Mouse (Mus musculus): Measurements from ENCODE around the gene LTO1. TPM values are rescaled to one million over a fixed set of nuclear protein-coding genes. Genes with fewer than 3 reads are reported as not detected.

LTO1 gene
- total RNA-seq, 2 experiments from 2014 or later, result 24.0 to 29.0 TPM

DNA sequence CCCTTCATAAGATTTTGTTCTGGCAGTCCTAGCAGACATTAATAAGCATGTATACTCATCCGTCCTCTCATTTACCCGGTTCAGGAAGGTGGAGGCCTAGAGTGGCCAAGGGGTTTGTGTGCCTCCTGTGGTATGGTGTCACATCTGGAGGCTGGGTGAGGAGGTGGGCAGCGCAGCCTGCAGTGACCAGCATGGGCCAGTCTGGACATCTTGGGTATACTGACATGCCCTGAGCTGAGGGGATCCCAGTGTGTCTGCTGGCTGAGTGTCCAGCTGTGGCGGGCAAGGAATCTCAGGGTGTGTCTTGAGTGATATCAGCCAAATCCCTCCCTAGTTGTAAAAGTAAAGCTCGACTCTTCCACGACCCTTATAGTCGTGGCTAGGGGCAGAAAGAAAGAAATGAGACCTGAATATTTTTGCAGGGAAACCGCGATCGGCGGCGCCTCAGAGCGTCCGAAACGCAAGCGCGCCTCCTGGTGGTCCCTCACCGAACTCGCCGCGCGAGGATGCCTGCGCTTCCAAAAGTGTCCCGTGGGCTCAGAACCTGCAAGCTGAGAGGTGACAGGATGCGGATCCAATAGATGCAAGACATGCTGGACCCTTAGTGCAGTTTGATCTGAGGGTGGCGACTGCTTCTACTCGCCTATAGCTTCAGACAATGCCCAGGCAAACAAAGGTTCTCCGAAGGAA is 8.0 kb upstream of the LTO1 start:
- DNase-seq (ENCODE audit: low spot score in 2 of 2), result no peak

DNA sequence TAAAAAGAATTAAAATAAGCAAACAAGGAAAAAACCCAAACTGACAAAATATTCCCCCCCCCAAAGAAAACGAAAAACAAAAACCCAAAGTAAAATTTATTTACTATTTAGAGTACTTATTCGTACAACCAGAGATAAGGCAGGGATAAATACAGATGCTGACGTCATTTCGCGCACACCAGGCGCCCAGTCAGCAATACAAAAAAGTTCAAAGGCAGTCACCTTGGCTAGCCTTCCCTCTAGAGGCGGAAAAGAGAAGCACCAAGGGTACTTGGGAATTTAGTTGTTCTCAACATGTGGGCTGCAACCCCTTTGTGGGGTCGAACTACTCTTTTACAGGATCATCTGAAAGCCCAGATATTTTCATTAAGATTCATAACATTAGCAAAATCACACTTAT is 7.1 kb upstream of the LTO1 start:
- no peak for DNase-seq (ENCODE audit: low spot score in 2 of 2)

DNA sequence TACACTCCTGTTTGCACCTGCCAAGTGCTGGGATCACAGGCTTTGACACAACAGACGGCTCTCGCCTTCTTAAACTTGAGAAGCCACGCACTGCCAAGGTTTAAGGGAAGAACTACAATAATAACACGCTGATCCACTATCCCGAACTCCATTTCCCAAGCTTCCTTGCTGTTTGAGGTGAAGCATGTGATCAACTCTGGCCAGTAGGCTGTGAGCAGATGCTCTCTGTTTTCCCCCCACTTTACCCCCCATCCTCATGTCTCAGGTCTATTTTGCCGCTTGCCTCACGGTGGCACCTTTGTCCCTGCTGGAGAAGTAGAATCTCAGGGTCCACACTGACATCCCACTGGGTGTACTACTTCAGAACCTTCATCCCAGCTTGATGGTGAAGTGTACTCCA is 6.2 kb upstream of the LTO1 start:
- DNase-seq (ENCODE audit: low spot score in 2 of 2), result no peak

DNA sequence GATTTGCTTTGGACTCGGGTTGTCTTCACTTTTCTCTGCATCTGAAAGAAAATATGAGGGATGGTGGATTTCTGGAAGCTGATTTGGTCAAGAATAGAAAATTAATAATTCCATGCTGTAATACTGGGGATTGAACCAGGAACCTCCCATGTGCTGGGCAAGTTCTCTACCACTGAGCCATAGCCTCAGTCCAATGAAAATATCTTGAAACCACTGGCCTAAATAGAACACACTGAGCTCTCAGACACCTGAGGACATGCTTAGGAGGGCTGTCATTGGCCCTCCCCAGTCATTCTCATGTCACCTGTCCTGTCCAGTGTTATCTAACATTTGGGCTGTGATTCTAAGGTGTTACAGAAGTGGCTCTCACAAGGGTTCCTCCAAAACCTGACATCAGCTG is 3.8 kb upstream of the LTO1 start:
- DNase-seq (ENCODE audit: low spot score in 2 of 2), result no peak

DNA sequence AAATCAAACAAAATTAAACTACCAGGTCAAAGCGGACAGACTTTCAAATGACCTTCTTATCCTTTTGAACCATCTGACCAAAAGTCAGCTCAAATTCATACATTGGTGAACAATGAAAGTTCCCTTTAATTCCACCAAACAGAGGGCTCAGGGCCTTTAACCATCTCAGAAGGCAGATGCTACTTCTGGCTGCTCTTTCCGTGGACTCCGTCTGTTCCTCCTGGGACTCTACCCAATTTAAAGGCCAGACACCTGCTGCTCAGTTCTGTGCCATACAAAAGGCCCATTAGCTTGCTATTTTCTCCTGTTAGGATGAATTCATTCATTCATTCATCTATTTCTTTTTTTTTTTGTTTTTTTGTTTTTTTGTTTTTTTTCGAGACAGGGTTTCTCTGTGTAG is 2.0 kb upstream of the LTO1 start:
- DNase-seq (ENCODE audit: low spot score in 2 of 2), result peak in 1 of 2 experiments; percentile 69

DNA sequence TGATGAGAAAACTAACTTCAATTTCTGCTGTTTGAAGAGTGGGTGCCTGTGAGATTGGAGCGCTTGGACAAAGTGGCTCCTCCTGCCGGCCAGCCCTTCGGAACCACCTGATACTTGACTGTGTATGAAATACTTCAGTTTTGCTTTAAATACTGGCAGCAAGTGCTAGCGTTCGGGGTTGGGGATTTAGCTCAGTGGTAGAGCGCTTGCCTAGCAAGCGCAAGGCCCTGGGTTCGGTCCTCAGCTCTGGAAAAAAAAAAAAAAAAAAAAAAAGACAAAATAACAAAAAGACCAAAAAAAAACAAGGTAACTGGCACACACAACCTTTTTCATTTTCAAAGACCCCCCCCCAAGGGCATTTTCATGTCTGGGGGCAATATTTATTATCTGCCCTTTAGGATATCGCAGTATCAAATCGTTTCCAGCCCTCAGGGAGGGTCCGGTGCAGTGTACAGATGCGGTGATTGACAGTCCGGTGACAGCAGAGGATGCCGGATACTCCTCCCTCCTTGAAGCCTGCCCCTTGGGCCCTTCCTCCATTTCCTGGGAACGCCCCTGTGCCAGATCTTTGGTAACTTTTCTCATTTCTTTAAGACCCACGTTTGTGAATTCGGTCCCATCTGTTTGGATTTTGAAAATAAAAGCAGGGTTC is 478 bp upstream of the LTO1 start:
- DNase-seq (ENCODE audit: low spot score in 2 of 2), result peak in 1 of 2 experiments; percentile 70

DNA sequence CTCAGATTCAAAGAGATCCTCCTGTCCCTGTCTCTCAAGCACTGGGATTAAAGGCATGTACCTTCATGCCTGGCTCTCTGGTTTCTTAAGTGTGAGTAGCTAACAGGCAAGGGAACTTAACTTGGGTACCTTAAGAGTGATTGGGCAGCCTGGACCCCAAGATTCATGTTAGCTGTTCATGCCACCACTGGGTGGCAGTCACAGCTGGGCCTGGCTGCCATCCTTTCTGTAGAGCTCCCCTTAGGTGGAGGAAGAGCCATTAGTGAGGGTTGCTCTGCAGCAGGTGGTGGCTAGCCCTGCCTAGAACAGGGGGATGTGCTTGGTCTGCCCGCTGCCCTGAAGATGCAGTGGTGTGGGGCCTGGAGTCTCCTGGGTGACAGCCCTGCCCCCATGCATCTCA is 3.9 kb downstream of the LTO1 start:
- DNase-seq (ENCODE audit: low spot score in 2 of 2), result no peak

DNA sequence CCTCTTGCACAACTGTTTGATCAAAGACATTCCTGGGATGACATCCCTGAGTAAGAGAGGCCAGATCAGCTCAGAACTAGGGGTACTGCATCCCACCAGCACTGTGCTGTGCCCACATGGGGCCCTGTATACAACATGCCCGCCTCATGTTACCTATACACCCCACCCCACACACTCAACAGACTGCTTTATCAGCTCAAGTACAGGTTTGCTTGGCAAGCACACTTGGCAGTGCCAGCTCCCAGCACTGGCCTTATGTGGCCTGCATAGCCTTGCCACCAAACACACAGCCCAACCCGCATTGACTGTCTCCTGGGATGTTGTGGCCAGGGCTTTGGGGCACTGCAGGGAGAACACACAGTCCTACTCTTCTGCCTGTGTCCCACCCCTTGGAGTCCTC is 12.7 kb downstream of the LTO1 start:
- DNase-seq (ENCODE audit: low spot score in 2 of 2), result no peak

DNA sequence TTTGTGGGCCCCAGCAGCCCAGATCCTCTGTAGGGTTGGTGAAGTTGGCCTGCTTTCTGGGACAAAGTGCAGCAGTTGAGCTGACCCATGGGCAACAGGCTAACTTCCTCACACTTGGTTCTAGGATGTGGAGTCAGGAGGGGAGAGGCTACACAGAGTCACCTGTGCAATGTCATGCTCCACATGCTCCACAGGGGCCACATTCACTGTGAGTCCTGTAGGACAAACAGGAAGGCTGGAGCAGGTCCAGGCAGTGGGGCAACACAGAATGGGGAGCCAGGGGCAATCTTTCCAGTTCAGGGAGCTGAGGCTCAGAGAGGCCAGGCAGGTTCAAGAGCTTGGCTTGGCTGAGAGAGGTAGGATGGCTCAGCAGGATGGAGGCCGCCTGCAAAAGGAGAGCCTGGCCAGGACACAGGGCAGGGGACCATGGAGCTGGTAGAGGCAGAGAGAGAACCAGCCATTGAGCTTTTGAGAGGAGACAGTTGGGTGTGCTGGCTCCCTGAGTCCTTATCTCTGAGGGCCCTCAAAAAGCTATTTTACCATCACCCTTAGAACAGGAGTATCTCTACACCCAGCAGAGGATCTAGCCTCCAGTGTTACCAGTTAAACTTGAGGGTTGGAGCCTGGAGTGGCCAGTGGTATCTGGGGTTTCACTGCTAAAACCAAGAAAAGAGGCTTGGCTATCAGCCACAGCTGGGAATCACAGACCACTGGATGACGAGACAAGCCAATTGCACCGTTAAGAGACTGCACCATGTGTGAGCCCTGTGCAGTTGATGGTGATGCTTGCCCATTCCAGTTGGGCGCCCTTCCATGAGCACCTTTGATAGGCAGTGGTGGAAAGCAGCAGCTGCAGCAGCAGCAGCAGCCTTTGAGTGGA is 13.3 kb downstream of the LTO1 start:
- DNase-seq (ENCODE audit: low spot score in 2 of 2), result no peak

DNA sequence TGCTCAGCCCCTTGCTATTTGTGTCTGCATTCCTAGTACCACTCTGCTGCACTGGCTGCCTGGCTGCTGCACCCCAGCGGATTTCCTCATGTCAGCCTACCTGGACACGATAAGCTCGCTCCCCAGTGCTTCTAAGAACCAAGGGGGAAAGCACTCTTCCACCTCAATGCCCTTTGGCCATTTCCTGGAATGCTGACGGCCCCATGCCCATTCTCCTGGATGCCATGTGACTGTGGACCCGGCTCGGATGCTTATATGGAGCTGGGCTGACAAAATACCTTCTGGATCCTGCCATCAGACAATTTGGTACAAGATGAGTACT is 13.9 kb downstream of the LTO1 start:
- DNase-seq (ENCODE audit: low spot score in 2 of 2), result no peak

DNA sequence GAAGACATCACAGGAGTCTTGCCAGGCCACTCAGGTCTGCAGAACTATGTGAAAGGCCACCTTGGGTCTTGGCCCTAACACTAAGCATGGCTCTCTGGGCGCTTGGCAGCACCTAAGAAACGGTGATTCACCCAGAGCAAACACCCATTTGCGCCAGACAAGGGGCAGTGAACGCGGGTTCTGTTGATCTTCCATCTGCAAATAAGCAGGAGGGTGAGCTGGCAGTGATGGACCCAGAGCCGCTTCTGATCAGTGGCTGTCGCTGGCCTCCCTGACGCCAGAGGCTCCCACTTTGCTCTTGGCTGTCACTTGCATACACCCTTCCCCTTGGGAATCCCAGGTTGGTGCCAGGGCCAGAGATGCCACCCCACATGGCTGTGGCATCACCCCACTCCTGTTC is 14.6 kb downstream of the LTO1 start:
- DNase-seq (ENCODE audit: low spot score in 2 of 2), result no peak

DNA sequence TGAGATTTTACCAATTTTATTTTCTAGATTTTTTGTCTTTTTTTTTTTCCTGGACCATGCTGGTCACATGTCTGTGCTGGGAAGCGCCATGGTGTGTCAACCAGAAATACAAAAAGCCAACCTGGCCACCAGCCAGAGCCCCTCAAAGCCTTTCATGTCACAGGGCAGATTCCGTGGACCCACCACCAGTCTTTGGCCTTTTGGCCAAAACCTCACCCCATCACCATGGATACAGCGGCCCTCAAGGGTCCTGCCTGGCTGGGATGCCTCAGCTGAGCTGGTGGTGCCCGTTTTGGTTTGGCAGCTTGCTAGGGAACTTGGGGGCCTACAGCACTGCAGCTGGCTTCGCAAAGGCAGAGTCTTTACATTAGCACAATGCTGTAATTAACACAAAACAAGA is 15.0 kb downstream of the LTO1 start:
- DNase-seq (ENCODE audit: low spot score in 2 of 2), result no peak

DNA sequence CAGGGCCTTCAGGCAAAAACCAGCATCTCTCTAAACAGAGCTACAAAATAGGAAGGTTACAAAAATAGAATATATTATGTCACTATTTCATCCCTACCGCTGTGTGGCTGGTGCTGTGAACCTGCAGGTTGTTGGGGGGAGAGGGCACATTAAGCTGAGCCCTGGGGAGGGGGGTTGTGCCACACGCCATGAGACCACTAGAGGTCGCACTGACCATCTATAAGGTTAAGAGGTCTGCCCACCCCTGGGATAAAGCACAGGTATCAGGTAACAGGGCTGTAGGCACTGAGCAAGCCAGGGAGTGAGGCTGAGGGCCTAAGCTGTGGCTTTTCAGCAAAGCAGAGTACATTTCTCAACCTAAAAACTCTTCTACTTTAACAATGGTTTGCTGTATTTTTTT is 16.9 kb downstream of the LTO1 start:
- DNase-seq (ENCODE audit: low spot score in 2 of 2), result no peak

DNA sequence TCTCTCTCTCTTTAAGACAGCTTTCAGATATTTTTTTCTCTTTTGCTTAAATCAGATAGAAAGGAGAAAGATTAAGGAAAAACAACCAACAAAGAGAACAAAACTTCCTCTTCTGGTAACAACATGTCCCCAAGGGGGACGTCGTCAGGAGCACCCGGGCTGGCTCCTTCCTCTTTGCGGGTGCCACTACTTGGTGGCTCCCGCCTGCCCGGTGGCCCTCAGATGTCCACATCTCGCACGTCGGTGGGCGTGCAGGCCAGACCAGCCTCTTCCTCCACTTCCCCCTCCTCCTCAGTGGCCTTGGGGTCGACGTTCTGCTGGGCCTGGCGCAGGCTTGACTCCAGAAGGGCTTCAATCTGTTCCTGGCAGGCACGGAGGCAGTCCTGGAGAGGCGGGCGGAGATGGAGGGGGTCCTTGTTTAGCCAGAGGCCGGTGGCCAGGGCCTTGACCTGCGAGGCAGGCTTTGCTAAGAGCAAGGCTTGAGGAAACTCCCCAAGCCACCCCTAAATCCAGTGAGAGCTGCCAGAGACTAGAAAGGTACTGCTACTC is 17.6 kb downstream of the LTO1 start:
- DNase-seq (ENCODE audit: low spot score in 2 of 2), result no peak

DNA sequence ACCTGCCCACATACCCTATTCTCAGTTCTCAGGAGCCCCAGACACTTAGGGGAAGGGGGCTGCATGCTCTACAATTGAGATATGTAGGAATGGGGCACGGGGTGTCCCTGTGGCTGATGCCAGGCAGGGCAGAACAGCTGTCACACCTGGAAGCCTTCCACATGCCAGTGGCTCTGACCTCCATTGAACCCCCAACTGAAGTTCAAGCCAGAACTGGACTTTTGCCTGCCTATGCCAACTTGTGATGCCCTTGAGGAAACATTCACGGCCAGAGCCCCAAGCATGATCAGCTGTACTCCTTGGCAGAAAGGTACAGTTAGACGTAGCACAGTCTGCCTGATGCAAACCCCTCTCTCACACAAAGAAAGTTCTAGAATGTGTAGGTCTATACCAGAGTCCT is 18.4 kb downstream of the LTO1 start:
- no peak for DNase-seq (ENCODE audit: low spot score in 2 of 2)

DNA sequence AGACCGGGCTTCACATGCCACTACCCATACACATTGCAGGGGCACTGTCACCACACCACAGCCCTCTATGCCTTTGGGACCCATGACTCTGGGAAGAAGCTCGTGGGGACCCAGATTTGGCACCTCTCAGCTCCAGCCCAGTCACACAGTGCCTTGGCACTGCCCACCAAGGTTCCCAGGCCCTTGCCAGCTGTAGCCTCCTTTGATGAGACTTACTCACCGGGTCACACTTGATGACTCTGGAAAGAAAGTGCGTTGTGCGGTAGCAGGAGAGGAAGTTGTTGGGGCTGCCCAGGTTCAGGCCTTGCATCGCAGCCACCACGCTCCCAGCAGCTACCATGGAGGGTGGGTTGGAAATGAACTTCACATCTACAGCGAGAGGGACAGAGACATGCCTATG is 18.9 kb downstream of the LTO1 start:
- no peak for DNase-seq (ENCODE audit: low spot score in 2 of 2)

DNA sequence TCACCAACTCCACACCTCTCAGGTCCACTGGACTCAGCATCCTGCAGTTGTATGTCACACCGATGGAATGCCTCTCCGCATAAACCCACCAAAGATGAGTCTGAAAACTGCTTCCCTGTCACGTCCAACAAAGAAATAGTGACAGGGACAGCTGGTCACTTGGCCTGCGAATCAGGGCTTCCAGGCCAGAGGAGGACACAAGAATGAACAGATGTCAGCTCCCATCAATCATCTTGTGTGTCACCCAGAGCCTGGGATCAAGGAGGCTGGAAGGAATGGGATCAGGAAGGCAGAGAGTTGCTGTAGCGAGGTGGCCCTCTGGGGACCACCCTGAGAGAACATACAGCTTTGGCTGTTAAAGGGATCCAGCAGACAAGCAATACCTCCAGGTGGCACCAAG is 20.0 kb downstream of the LTO1 start:
- no peak for DNase-seq (ENCODE audit: low spot score in 2 of 2)

DNA sequence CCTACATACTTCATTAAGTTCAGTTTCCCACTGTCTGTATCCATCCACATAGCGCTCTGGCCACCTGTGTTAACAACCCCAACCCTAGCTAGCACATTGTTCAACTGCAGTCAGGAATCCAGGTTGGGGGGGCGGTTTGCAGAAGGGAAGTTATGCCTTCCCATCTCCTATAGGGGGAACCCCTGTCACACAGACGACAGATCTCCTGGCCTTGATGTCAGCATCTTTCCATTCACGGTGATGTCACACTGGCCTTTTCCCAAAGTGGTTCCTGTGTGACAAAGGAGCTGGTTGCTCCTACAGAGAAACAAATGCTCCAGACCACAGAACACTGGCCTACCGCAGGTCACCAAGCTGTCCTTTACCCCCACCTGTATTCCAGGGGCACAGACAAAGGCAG is 20.7 kb downstream of the LTO1 start:
- no peak for DNase-seq (ENCODE audit: low spot score in 2 of 2)

DNA sequence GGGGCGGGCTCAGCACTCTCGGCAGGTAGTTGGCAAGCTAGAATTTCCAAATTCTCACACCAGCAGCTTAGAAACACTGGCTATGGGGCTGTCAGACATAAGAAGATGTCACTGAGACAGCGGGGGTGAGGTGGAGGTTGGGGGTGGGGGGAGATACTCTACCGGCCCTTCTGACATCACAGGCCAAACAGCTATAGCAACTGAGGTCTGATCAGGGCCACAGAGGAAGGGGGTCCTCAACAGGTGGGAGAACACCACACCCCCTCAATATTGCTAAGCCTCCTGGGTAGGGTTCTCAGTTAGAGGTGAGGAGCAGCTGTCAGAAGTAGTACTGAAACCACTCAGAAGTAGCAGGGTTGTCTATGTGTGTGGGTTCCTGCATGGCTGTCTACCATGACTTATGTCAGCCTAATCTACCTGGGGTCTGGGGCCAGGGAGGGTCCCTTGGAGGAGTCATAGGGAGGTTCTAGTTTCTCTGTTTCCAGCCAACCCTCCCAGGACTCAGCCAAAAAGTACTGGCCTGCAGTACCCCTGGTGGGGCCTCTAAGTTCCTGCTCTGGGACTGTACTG is 21.5 kb downstream of the LTO1 start:
- no peak for DNase-seq (ENCODE audit: low spot score in 2 of 2)

DNA sequence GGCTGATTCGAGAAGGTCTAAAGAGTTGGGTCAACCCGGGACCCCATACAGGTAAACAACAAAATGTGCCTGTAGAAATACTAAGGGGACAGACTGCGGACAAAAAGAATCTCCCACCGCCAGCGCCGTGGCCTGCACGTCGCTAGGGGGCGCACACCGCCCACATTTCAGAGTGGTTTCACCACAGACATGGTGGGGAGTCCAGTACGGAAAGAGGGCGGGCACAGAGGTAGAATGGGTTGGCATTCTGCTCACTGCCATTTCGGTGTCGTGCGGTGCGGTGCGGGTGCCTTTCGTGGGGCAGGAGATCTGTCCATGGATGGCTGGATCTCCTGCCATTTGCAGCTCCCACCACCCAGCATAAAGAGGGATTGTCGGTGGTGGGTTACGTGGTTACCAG is 22.6 kb downstream of the LTO1 start:
- DNase-seq (ENCODE audit: low spot score in 2 of 2), result peak; percentile 91 to 93

DNA sequence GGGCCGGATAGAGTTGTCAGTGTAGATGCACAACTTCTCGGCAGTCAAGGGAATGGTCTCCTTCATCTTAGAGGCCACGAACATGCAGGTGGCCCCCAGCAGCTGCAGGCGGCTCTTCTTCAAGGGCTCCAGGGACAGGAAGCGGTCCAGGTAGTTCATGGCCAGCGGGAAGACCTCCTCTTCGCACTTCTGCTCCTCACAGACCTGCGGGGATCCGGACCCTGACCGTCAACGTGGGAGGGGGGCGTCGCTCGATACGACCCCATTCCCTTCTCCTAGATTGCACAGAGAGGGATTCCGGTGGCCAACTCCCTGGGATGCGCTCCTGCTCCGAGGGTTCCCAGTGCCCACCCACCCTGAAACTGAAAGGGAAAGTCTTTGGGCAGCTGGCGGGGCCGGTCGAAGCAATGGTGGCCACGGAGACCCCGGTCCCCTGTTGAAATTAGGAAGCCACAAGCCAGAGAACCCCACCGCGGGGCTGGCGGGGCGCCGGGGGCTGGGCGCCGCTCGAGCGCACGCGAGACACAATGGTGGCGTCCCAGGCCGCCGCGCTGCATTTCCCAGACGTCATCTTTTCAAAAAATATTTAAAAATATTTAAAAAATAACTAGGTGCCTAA is 23.1 kb downstream of the LTO1 start:
- DNase-seq (ENCODE audit: low spot score in 2 of 2), result no peak
